Mouse (Mus musculus) right cerebral cortex, postnatal 36 days (tissue): Measurements from ENCODE around the gene Mst1.

Experiments
- DNase-seq, 2 experiments: peaks; one replicate each; pipeline ENCODE4 v3.0.0; 2022; ENCODE audit warnings: low spot score in 2 of 2, mixed read lengths in 1 of 2

The Mst1 gene

GRCm38 (mm10) chr9:108056361-108057261 lies 23.6 kb upstream of the Mst1 start:
- DNase-seq, result no peak

GRCm38 (mm10) chr9:108057262-108057562 lies 23.0 kb upstream of the Mst1 start:
- no peak for DNase-seq

GRCm38 (mm10) chr9:108058291-108058690 lies 21.9 kb upstream of the Mst1 start:
- DNase-seq, result no peak

- DNase-seq, result no peak
Observed at GRCm38 (mm10) chr9:108062142-108062541, 18.1 kb upstream of the Mst1 start.

GRCm38 (mm10) chr9:108063361-108063760 lies 16.9 kb upstream of the Mst1 start:
- no peak for DNase-seq

GRCm38 (mm10) chr9:108065491-108066011 lies 14.7 kb upstream of the Mst1 start:
- DNase-seq, result no peak

- no peak for DNase-seq
Observed at GRCm38 (mm10) chr9:108067199-108067598, 13.0 kb upstream of the Mst1 start.

GRCm38 (mm10) chr9:108067900-108068299 lies 12.3 kb upstream of the Mst1 start:
- DNase-seq, result peak in 1 of 2 experiments; percentile 52

- DNase-seq, result no peak
Observed at GRCm38 (mm10) chr9:108069007-108069406, 11.2 kb upstream of the Mst1 start.

- DNase-seq, result no peak
Observed at GRCm38 (mm10) chr9:108069529-108069928, 10.7 kb upstream of the Mst1 start.

GRCm38 (mm10) chr9:108071801-108072200 lies 8.4 kb upstream of the Mst1 start:
- DNase-seq, result no peak

GRCm38 (mm10) chr9:108072481-108072924 lies 7.7 kb upstream of the Mst1 start:
- no peak for DNase-seq

GRCm38 (mm10) chr9:108073141-108073930 lies 6.9 kb upstream of the Mst1 start:
- no peak for DNase-seq

- DNase-seq, result no peak
Observed at GRCm38 (mm10) chr9:108082549-108082948, 2.3 kb downstream of the Mst1 start.

- DNase-seq, result no peak
Observed at GRCm38 (mm10) chr9:108082988-108083431, 2.8 kb downstream of the Mst1 start, which contains the start of gene Rnf123. Gene Rnf123, minus strand, starts transcription at chr9:108083346.

GRCm38 (mm10) chr9:108083561-108083960 lies 3.3 kb downstream of the Mst1 start:
- no peak for DNase-seq

GRCm38 (mm10) chr9:108085261-108085660 lies 5.0 kb downstream of the Mst1 start:
- no peak for DNase-seq

- DNase-seq, result no peak
Observed at GRCm38 (mm10) chr9:108090611-108091120, 10.4 kb downstream of the Mst1 start.

- no peak for DNase-seq
Observed at GRCm38 (mm10) chr9:108093586-108093985, 13.3 kb downstream of the Mst1 start.

- DNase-seq, result peak; percentile 78 to 81
Observed at GRCm38 (mm10) chr9:108094184-108094941, 14.1 kb downstream of the Mst1 start, which contains the start of gene Apeh. Gene Apeh, minus strand, starts transcription at chr9:108094606.

GRCm38 (mm10) chr9:108094998-108095411 lies 14.8 kb downstream of the Mst1 start:
- no peak for DNase-seq
